Mouse (Mus musculus) stomach, embryonic 14.5 days (tissue): Measurements from ENCODE around the gene Efr3b. TPM values are rescaled to one million over a fixed set of nuclear protein-coding genes. Genes with fewer than 3 reads are reported as not detected.
"Not testable (repeated sequence)": the region's sequence is repeated elsewhere in the genome, so short reads cannot be mapped to it uniquely, and the experiment has no call there.

Source experiments
- ATAC-seq: fragments of 200-750 bp; cut with Nextera tagmentation; 2 replicates; pipeline ENCODE4 v1.8.0; 2017; ENCODE audit warnings: low read depth, moderate TSS enrichment; ENCODE audit not compliant: insufficient number of reproducible peaks, insufficient read depth, low FRiP score
- H3K27ac ChIP-seq: fragments of 300-500 bp; sonication (generic); 2 replicates; pipeline ENCODE4 v1.5.1; 2014; ENCODE audit warnings: mild to moderate bottlenecking, low read length, moderate library complexity, mixed read lengths
- H3K27me3 ChIP-seq: fragments of 300-500 bp; sonication (generic); 2 replicates; pipeline ENCODE4 v1.6.1; 2014; ENCODE audit warnings: low read length, control low read depth, mixed read lengths; ENCODE audit not compliant: control insufficient read depth, insufficient read depth
- H3K36me3 ChIP-seq: fragments of 300-500 bp; sonication (generic); 2 replicates; pipeline ENCODE4 v1.6.1; 2014; ENCODE audit warnings: mild to moderate bottlenecking, control low read depth, low read length, moderate library complexity, mixed read lengths; ENCODE audit not compliant: control insufficient read depth, insufficient read depth
- H3K4me1 ChIP-seq: fragments of 300-500 bp; sonication (generic); 2 replicates; pipeline ENCODE4 v1.6.1; 2014; ENCODE audit warnings: low read length, control low read depth, mixed read lengths; ENCODE audit not compliant: control insufficient read depth, insufficient read depth
- H3K4me2 ChIP-seq: fragments of 300-500 bp; sonication (generic); replicated peaks from 2 replicates; pipeline ENCODE4 v1.6.1; 2014; ENCODE audit warnings: low read depth, low read length, control low read depth
- H3K4me3 ChIP-seq: fragments of 300-500 bp; sonication (generic); 2 replicates; pipeline ENCODE4 v1.5.1; 2014; ENCODE audit warnings: low read depth, low read length, control low read depth
- H3K9ac ChIP-seq: fragments of 300-500 bp; sonication (generic); replicated peaks from 2 replicates; pipeline ENCODE4 v1.6.1; 2014; ENCODE audit warnings: low read depth, mild to moderate bottlenecking, control low read depth, low read length, moderate library complexity, mixed read lengths
- H3K9me3 ChIP-seq: fragments of 300-500 bp; sonication (generic); 2 replicates; pipeline ENCODE4 v1.6.1; 2016; ENCODE audit warnings: low read depth, low read length, control low read depth; ENCODE audit not compliant: control insufficient read depth
- WGBS: fragments of 180-500 bp; shearing (Covaris S2); extraction: QIAGEN DNeasy Blood & Tissue Kit; methylation state at CpG from one replicate; pipeline ENCODE4 v1.1.7; 2014; 5-methylcytosine and 5-hydroxymethylcytosine counted together
- polyA plus RNA-seq: library from polyadenylated mRNA; unstranded; fragments of >200 nt; fragmentation: Nextera tagmentation; extraction: Ambion mirVana; gene quantifications from 2 replicates; pipeline ENCODE4 v1.2.1, GENCODE M21; 2014

Gene Efr3b
- polyA plus RNA-seq, 1 experiment from 2014 or later = 3.5 TPM

DNA sequence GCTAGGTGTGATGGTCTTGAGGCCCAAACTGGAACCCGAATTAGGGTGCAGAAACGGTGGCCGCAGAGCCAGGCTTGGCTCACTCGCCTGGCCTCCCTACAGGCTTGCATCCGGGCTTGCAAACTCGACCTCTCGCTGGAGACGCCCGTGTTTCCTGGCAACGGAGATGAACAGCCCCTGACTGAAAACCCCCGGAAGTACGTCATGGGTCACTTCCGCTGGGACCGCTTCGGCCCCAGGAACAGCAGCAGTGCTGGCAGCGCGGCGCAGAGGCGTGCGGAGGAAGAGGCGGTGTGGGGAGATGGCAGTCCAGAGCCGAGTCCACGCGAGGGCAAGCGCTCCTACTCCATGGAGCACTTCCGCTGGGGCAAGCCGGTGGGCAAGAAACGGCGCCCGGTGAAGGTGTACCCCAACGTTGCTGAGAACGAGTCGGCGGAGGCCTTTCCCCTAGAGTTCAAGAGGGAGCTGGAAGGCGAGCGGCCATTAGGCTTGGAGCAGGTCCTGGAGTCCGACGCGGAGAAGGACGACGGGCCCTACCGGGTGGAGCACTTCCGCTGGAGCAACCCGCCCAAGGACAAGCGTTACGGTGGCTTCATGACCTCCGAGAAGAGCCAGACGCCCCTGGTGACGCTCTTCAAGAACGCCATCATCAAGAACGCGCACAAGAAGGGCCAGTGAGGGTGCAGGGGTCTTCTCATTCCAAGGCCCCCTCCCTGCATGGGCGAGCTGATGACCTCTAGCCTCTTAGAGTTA, 78.7 kb downstream of the Efr3b start:
- peak overlapping the region; percentile 88 for H3K4me2 ChIP-seq
- H3K36me3 ChIP-seq = no peaks in the 10 kb centered on the region
- H3K9me3 ChIP-seq = no peaks in the 10 kb centered on the region
- H3K4me3 ChIP-seq = peak overlapping the region; percentile 57
- WGBS = 2% methylated on average over 53 of the region's 53 CpGs
- peak overlapping the region; percentile 84 for H3K27ac ChIP-seq
- 0 out of 2 replicates have a peak, but pooled peaks cover 2% of the 10 kb centered on the region for H3K27me3 ChIP-seq
- peak; percentile 94 for ATAC-seq
- peak overlapping the region; percentile 60 for H3K9ac ChIP-seq
- peaks cover 5% of the 10 kb centered on the region; the same call in 1 of the 2 replicates for H3K4me1 ChIP-seq

DNA sequence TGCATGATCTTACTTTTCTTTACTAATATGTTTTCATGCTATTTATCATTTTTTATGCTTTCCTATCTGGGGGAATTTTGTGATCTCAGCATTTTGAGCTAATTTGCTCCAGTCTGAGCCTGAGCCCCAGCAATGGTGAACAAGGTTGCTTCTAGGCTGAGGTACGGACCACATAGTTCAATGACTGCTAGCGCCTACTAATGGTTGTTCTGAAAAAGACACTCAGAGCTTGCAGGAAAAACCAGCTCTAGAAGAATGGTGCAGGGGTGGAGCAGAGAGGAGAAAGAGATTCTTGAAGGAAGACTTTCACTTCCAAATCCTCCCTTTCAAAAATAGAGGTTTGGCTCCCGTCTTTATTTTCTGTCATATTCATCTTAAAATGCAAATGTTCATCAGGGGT, 82.4 kb downstream of the Efr3b start:
- no peak overlapping the region for H3K4me2 ChIP-seq
- H3K9me3 ChIP-seq = no peaks in the 10 kb centered on the region
- no peak overlapping the region for H3K27ac ChIP-seq
- no peak for ATAC-seq
- H3K4me1 ChIP-seq = peaks cover 5% of the 10 kb centered on the region; the same call in 1 of the 2 replicates
- 0 out of 2 replicates have a peak, but pooled peaks cover 2% of the 10 kb centered on the region for H3K27me3 ChIP-seq
- no peak overlapping the region for H3K9ac ChIP-seq
- no peaks in the 10 kb centered on the region for H3K36me3 ChIP-seq
- WGBS = 17% methylated on average over 3 of the region's 3 CpGs
- no peak overlapping the region for H3K4me3 ChIP-seq

DNA sequence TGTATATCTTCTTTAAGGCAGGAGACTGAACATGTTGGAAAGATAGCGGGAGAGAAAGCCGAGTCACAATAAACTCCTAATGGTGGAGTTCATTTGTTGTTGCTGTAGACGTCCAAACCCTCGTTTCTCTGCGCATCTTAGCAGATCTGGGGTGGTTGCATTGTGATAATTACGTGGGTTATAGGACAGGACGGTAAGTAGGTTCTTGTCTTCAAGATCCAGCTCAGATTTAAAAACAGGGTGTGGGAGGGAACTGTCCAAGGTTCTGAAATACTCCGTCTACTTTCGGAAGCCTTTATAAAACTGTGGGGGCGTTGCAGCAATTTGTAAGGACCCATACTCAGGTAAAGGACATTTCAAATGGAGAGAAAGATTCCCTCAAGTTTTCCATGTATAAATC, 83.3 kb downstream of the Efr3b start:
- Histone ChIP-seq H3K36me3 (no peaks in the 10 kb centered on the region), H3K27me3 (0 out of 2 replicates have a peak, but pooled peaks cover 2% of the 10 kb centered on the region), H3K27ac (no peak overlapping the region), H3K4me1 (peaks cover 2% of the 10 kb centered on the region; the same call in 1 of the 2 replicates), H3K9ac (no peak overlapping the region), H3K9me3 (no peaks in the 10 kb centered on the region), H3K4me3 (no peak overlapping the region), H3K4me2 (no peak overlapping the region)
- 29% methylated on average over 10 of the region's 10 CpGs for WGBS
- ATAC-seq = no peak

DNA sequence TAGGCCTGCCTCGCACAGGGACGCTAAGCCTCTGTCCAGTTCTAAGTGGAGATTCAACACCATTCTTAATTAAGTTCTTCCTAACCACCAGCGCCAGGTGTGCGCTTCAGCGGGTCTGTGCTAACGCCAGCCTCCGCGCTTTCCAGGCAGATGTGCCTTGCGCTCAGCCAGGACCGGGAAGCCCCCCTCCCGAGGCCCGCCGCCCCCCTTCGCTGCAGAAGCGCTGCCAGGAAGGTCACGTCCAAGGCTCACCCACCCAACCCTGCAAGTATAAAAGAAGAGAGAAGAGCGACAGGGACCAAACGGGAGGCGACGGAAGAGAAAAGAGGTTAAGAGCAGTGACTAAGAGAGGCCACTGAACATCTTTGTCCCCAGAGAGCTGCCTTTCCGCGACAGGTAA, 84.1 kb downstream of the Efr3b start, which contains the start of gene Pomc:
Gene Pomc (plus strand): TSS at position 301 of the 400 bp plus-strand sequence.
- Histone ChIP-seq H3K4me2 (no peak within 1 kb of the TSS), H3K27ac (no peak within 1 kb of the TSS), H3K4me1 (no peaks in the 10 kb centered on the region), H3K9ac (no peak within 1 kb of the TSS), H3K9me3 (no peaks in the 10 kb centered on the region), H3K36me3 (no peaks in the 10 kb centered on the region), H3K4me3 (no peak within 1 kb of the TSS), H3K27me3 (0 out of 2 replicates have a peak, but pooled peaks cover 2% of the 10 kb centered on the region)
- 21% methylated on average over 22 of the region's 22 CpGs for WGBS
- ATAC-seq = no peak

DNA sequence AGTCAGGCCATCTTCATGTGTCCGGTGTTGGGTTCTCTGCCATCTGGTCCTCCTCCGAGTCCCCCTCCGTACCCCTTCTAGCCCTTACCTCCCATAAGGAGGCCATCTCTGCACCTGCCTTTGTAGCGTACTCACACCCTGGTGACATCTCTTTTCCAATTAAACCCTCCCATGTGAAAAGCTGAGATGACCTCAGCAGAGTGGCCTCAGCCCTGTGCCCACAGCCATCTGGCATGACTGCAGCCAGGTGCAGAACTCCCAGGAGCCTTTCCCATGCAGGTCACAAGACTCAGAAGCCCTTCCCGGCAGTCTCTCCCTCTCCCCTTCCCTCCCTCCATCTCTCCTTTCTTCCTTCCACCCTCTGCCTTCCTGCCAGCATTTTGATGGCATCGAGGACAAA, 91.2 kb downstream of the Efr3b start:
- no peaks in the 10 kb centered on the region for H3K27me3 ChIP-seq
- no peaks in the 10 kb centered on the region for H3K36me3 ChIP-seq
- ATAC-seq = 0 out of 2 replicates have a peak, but pooled peaks have one; percentile 4
- no peak overlapping the region for H3K4me3 ChIP-seq
- H3K9ac ChIP-seq = no peak overlapping the region
- no peak overlapping the region for H3K4me2 ChIP-seq
- no peaks in the 10 kb centered on the region for H3K9me3 ChIP-seq
- 73% methylated on average over 6 of the region's 6 CpGs for WGBS
- no peak overlapping the region for H3K27ac ChIP-seq
- H3K4me1 ChIP-seq = no peaks in the 10 kb centered on the region

DNA sequence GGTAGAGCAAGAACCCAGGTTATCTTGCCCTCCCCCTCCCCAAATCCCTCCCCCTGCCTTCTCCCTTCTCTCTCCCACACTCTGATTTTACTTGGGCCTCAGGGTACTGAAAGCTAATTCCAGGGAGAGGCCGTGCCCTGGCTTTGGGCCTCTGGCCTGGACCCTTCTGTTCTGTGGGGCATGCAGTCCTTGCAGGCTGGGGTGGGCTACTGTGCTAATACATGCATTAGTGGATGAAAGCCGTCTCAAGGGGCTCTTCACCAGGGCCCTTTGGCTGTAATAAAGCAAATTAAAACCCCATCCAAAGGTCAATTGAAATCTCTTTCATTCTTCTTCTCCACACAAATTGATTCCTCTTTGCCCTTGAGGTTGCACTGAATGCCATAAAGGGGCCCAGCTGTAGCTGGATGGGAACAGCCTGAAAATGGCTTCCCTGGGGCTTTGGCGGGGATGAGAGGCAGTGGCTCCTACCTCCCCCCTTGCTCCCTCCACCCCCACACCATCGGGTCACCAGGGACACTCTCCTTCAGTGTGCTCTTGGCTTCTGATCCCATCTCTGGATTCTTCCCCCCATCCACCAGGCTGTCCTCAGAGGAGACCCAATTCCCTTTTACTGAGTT, 94.2 kb downstream of the Efr3b start:
- 56% methylated on average over 4 of the region's 4 CpGs for WGBS
- no peak for ATAC-seq
- no peaks in the 10 kb centered on the region for H3K36me3 ChIP-seq

DNA sequence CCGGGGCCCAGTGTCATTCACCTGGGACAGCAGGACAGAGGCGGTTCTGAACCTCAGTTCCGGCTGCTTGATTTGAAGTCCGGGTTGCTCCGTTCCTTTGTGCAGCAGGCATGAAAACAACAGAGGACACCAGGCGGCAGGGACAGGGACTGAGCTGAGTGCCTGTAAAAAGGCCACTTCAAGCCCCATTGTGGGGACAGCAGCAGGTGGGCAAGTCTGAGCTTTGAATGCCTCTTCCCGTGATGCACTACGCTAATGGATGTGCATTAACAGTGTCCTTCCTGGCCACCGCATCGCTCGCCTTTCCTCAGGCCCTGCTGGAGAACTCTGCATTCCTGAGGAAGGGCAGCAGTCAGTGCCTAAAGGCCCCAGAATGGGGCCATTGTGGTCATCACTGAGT, 96.7 kb downstream of the Efr3b start:
- Histone ChIP-seq H3K27me3 (no peaks in the 10 kb centered on the region), H3K9ac (no peak overlapping the region), H3K4me3 (no peak overlapping the region), H3K36me3 (no peaks in the 10 kb centered on the region), H3K27ac (no peak overlapping the region), H3K4me2 (no peak overlapping the region), H3K9me3 (no peaks in the 10 kb centered on the region), H3K4me1 (no peaks in the 10 kb centered on the region)
- 45% methylated on average over 11 of the region's 11 CpGs for WGBS
- ATAC-seq = no peak

More for the DNA sequence above, 94.2 kb downstream of the Efr3b start:
- no peak overlapping the region for H3K27ac ChIP-seq
- no peaks in the 10 kb centered on the region for H3K27me3 ChIP-seq
- H3K9me3 ChIP-seq = no peaks in the 10 kb centered on the region
- no peak overlapping the region for H3K4me3 ChIP-seq
- H3K9ac ChIP-seq = no peak overlapping the region
- no peaks in the 10 kb centered on the region for H3K4me1 ChIP-seq
- no peak overlapping the region for H3K4me2 ChIP-seq

DNA sequence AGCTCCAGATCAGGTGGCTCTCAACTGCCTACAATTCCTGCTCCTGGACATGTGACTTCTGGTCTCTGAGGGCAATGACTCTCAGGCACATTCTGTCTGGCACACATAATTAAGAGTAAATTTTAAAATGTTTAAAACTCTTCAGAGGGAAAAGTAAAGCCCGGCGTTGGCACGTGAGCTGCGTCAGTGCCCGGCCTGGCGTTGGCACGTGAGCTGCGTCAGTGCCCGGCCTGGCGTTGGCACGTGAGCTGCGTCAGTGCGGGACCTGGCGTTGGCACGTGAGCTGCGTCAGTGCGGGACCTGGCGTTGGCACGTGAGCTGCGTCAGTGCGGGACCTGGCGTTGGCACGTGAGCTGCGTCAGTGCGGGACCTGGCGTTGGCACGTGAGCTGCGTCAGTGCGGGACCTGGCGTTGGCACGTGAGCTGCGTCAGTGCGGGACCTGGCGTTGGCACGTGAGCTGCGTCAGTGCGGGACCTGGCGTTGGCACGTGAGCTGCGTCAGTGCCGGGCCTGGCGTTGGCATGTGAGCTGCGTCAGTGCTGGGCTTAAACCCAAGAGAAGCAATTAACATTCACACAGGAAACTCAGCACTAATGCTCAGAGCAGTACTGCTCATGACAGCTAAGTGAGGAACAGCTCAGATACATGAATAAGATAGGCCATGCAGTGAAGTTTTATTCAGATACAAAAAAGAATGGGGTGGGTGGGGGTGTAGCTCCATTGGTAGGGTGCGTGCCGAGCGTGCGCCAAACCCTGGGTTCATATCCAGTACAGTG, 108.4 kb downstream of the Efr3b start:
- not testable (repeated sequence) for H3K4me2 ChIP-seq, H3K9ac ChIP-seq, ATAC-seq, H3K9me3 ChIP-seq, H3K4me3 ChIP-seq, H3K4me1 ChIP-seq, H3K27ac ChIP-seq, H3K36me3 ChIP-seq, H3K27me3 ChIP-seq
- WGBS = 90% methylated on average over 30 of the region's 47 CpGs
